Mouse (Mus musculus): ENCODE results near the gene Hvcn1. TPM values are rescaled to one million over a fixed set of nuclear protein-coding genes. Genes with fewer than 3 reads are reported as not detected.

Gene Hvcn1
- polyA plus RNA-seq, 1 experiment from 2014 or later: 5.6 TPM

DNA sequence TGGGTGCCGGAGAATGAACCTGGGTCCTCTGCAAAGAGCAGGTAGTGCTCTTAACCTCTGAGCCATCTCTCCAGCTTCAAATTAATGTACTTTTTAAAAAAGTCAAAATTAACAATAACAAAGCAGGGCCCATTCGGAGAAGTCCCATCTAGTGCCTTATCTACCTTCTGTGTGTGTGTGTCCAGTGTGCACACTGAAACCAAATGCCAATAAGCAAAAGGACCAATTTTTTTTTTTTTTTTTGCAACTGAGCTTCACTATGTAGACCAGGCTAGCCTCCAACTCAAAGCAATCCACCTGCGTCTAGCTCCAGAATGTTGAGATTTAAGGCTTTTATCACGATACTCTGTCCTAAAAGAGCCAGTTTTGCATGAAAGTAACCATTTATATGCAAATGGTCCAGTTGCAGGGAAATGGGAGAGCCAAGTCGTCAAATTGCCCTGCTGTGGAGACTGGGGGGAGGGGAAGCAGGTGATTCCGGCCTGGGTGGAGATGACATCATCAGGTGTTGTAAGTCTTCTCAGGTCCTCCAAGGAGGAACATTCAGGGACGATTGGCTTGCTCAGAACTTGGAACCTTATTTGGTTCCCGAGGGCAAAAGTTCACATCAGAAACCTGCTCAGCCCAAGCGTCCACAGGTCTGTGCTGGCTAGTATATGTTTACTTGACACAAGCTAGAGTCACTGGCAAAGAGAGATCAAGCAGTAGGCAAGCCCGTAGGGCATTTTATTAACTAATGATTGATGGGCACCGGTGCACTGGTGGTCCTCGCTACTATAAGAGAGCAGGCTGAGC, 15.1 kb upstream of the Hvcn1 start:
- WGBS: 62% methylated on average over 12 of the region's 12 CpGs
- Histone ChIP-seq H3K9ac (ENCODE audit: low read depth, low read length) (no peak overlapping the region), H3K27ac (ENCODE audit: low read length) (no peak overlapping the region), H3K4me3 (ENCODE audit: low read length) (no peak overlapping the region), H3K27me3 (replicated peaks; ENCODE audit: control insufficient read depth, insufficient read depth, low read length) (no peaks in the 10 kb centered on the region), H3K4me1 (ENCODE audit: control insufficient read depth, insufficient read depth, low read length) (no peaks in the 10 kb centered on the region), H3K36me3 (ENCODE audit: control insufficient read depth, insufficient read depth, low read length) (no peaks in the 10 kb centered on the region), H3K9me3 (ENCODE audit: control insufficient read depth, low read length) (no peaks in the 10 kb centered on the region), H3K4me2 (ENCODE audit: low read depth, low read length) (no peak overlapping the region)
- no peak for ATAC-seq

DNA sequence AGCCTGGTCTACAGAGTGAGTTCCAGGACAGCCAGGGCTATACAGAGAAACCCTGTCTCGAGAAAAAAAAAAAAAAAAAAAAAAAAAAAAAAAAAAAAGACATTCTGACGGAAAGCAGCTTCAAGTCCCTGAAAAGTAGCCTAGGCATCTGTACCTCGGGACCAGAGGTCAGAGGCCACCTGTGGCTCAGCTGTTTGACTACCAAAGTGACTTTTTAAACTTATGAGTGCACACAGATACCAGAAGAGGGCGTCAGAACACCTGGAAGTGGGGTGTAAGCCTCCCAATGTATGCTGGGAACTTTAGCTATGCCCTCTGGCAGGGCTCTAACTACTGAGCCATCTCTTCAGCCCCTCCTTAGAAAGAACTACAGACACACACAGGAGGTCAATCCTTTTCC, 14.3 kb upstream of the Hvcn1 start:
- Histone ChIP-seq H3K4me2 (ENCODE audit: low read depth, low read length) (no peak overlapping the region), H3K36me3 (ENCODE audit: control insufficient read depth, insufficient read depth, low read length) (no peaks in the 10 kb centered on the region), H3K4me1 (ENCODE audit: control insufficient read depth, insufficient read depth, low read length) (no peaks in the 10 kb centered on the region), H3K9ac (ENCODE audit: low read depth, low read length) (no peak overlapping the region), H3K4me3 (ENCODE audit: low read length) (no peak overlapping the region), H3K9me3 (ENCODE audit: control insufficient read depth, low read length) (no peaks in the 10 kb centered on the region), H3K27ac (ENCODE audit: low read length) (no peak overlapping the region), H3K27me3 (replicated peaks; ENCODE audit: control insufficient read depth, insufficient read depth, low read length) (no peaks in the 10 kb centered on the region)
- 43% methylated on average over 3 of the region's 4 CpGs for WGBS
- no peak for ATAC-seq

GRCm38 (mm10) chr5:122200872-122201271, 5.7 kb upstream of the Hvcn1 start:
- Histone ChIP-seq H3K4me3 (ENCODE audit: low read length) (no peak overlapping the region), H3K4me2 (ENCODE audit: low read depth, low read length) (no peak overlapping the region), H3K27ac (ENCODE audit: low read length) (no peak overlapping the region), H3K27me3 (replicated peaks; ENCODE audit: control insufficient read depth, insufficient read depth, low read length) (no peaks in the 10 kb centered on the region), H3K4me1 (ENCODE audit: control insufficient read depth, insufficient read depth, low read length) (no peaks in the 10 kb centered on the region), H3K9ac (ENCODE audit: low read depth, low read length) (no peak overlapping the region), H3K9me3 (ENCODE audit: control insufficient read depth, low read length) (no peaks in the 10 kb centered on the region), H3K36me3 (ENCODE audit: control insufficient read depth, insufficient read depth, low read length) (no peaks in the 10 kb centered on the region)
- 89% methylated on average over 4 of the region's 4 CpGs for WGBS
- no peak for ATAC-seq

DNA sequence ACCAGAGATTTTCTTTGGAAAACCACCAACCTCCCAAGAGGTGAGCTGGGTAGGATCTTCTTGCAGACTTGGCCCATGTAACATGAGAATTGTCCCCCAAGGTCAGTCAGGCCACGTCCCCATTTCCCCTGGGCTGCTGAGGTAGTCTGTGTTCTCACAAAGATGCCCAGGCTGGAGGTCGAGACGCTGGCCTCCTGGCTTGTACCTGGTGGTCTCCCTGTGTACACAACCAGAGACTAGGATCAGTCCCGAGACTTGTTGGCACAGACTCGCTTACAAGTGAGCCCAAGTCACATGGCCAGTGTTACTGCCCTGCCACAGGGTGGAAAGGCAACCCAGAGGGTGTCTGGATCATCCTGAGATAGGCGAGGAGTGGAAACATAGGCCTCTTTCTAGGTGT, 4.7 kb upstream of the Hvcn1 start:
- Histone ChIP-seq H3K9ac (ENCODE audit: low read depth, low read length) (no peak overlapping the region), H3K4me2 (ENCODE audit: low read depth, low read length) (no peak overlapping the region), H3K9me3 (ENCODE audit: control insufficient read depth, low read length) (no peaks in the 10 kb centered on the region), H3K27me3 (replicated peaks; ENCODE audit: control insufficient read depth, insufficient read depth, low read length) (no peaks in the 10 kb centered on the region), H3K27ac (ENCODE audit: low read length) (no peak overlapping the region), H3K4me1 (ENCODE audit: control insufficient read depth, insufficient read depth, low read length) (no peaks in the 10 kb centered on the region), H3K36me3 (ENCODE audit: control insufficient read depth, insufficient read depth, low read length) (no peaks in the 10 kb centered on the region), H3K4me3 (ENCODE audit: low read length) (no peak overlapping the region)
- 88% methylated on average over 6 of the region's 6 CpGs for WGBS
- ATAC-seq: no peak

DNA sequence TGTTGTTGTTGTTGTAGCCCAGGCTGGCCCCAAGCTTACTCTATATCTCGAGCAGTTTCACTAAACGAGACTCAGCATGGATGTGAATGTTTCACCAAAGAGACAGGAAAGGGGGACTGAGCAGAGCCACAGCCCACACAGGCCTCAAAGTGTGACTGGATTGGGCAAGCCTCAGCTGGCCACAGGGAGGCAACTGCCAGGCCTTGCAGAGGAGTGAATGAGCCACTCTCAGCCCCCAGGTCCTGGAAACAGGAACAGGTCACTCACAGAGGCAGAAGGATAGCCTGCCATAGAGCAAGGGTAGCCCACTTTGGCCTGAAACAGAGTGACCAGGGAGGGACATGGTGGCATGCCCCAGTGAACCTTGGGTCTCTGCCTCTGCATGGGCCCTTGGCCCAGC, 2.4 kb upstream of the Hvcn1 start:
- WGBS: 72% methylated on average over 2 of the region's 2 CpGs
- Histone ChIP-seq H3K27ac (ENCODE audit: low read length) (no peak overlapping the region), H3K36me3 (ENCODE audit: control insufficient read depth, insufficient read depth, low read length) (no peaks in the 10 kb centered on the region), H3K9ac (ENCODE audit: low read depth, low read length) (no peak overlapping the region), H3K4me3 (ENCODE audit: low read length) (no peak overlapping the region), H3K9me3 (ENCODE audit: control insufficient read depth, low read length) (no peaks in the 10 kb centered on the region), H3K27me3 (replicated peaks; ENCODE audit: control insufficient read depth, insufficient read depth, low read length) (no peaks in the 10 kb centered on the region), H3K4me2 (ENCODE audit: low read depth, low read length) (no peak overlapping the region), H3K4me1 (ENCODE audit: control insufficient read depth, insufficient read depth, low read length) (peaks cover 4% of the 10 kb centered on the region; the same call in 1 of the 2 replicates)
- ATAC-seq: no peak

DNA sequence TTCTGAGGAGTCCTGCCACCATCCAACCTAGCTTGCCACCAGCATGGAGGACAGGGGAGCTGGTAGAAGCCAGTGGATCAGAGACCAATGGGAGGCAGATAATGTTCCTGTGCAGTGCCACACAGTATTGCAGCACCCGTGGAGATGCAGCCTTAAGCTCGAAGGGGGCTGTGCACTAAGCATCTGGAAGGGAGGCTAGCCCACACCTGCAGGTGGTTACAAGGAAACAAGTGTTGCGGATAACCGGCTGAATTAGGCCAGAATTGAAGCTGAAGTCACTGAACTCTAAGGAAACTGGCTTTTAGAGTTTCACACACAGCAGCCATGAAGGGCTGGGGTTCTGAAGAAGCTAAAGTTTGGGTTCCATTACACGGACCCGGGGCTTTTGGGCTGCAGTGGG, 2.3 kb downstream of the Hvcn1 start:
- no peaks in the 10 kb centered on the region for H3K36me3 ChIP-seq (ENCODE audit: control insufficient read depth, insufficient read depth, low read length)
- H3K27me3 ChIP-seq (replicated peaks; ENCODE audit: control insufficient read depth, insufficient read depth, low read length): no peaks in the 10 kb centered on the region
- 0 out of 2 replicates have a peak overlapping the region, but pooled peaks have one; percentile 71 for H3K9ac ChIP-seq (ENCODE audit: low read depth, low read length)
- H3K27ac ChIP-seq (ENCODE audit: low read length): no peak overlapping the region
- no peak overlapping the region for H3K4me3 ChIP-seq (ENCODE audit: low read length)
- peaks cover 13% of the 10 kb centered on the region for H3K4me1 ChIP-seq (ENCODE audit: control insufficient read depth, insufficient read depth, low read length)
- no peaks in the 10 kb centered on the region for H3K9me3 ChIP-seq (ENCODE audit: control insufficient read depth, low read length)
- WGBS: 60% methylated on average over 6 of the region's 6 CpGs
- no peak for ATAC-seq
- peak overlapping the region; percentile 63; the same call in 1 of the 2 replicates for H3K4me2 ChIP-seq (ENCODE audit: low read depth, low read length)

DNA sequence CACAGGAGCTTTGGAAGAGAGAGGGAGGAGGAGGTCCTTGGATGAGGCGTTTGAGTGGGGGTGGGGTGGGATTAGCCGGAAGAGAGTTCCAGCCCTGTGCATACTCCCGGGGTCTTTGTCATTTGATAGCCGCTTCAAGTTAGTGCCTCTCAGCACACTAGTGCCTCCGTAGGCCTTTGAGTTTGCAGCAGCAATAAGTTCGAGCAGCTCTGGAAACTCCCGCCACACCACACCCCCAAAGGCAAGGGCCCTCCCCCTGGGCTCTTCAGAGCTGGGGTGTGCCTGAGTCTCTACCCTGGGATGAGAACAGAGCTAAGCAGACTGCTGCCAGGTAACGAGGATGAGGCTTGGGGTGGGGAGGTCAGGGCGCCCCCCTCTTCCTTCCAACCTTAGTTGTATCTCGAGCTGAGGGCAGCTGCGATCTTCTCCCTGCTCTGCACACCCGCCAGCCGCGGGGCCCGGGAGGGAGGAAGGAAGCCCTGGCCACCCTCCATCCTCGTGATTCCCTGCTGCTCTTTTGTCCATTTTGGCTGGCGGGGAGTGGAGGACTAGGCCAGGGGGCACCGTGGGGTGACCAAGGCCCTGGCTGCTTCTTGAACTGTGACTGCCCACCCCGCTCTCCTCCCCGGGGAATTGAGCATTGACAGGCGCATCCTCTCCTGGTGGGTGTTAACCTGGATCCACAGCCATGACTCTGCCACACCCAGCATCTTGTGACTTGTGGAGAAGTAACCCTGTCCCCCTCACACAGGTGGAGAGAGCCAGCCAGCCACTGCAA, 3.2 kb downstream of the Hvcn1 start:
- Histone ChIP-seq H3K27ac (ENCODE audit: low read length) (0 out of 2 replicates have a peak overlapping the region, but pooled peaks have one; percentile 29), H3K27me3 (replicated peaks; ENCODE audit: control insufficient read depth, insufficient read depth, low read length) (no peaks in the 10 kb centered on the region), H3K9ac (ENCODE audit: low read depth, low read length) (peak overlapping the region; percentile 71), H3K4me1 (ENCODE audit: control insufficient read depth, insufficient read depth, low read length) (peaks cover 13% of the 10 kb centered on the region), H3K4me2 (ENCODE audit: low read depth, low read length) (peak overlapping the region; percentile 63), H3K9me3 (ENCODE audit: control insufficient read depth, low read length) (no peaks in the 10 kb centered on the region), H3K4me3 (ENCODE audit: low read length) (peak overlapping the region; percentile 47), H3K36me3 (ENCODE audit: control insufficient read depth, insufficient read depth, low read length) (no peaks in the 10 kb centered on the region)
- ATAC-seq: peak; percentile 79
- 4% methylated on average over 18 of the region's 21 CpGs for WGBS

- Histone ChIP-seq H3K9ac (ENCODE audit: low read depth, low read length) (no peak overlapping the region), H3K9me3 (ENCODE audit: control insufficient read depth, low read length) (no peaks in the 10 kb centered on the region), H3K27me3 (replicated peaks; ENCODE audit: control insufficient read depth, insufficient read depth, low read length) (no peaks in the 10 kb centered on the region), H3K4me1 (ENCODE audit: control insufficient read depth, insufficient read depth, low read length) (peaks cover 13% of the 10 kb centered on the region), H3K4me3 (ENCODE audit: low read length) (no peak overlapping the region), H3K36me3 (ENCODE audit: control insufficient read depth, insufficient read depth, low read length) (no peaks in the 10 kb centered on the region), H3K27ac (ENCODE audit: low read length) (no peak overlapping the region), H3K4me2 (ENCODE audit: low read depth, low read length) (no peak overlapping the region)
- ATAC-seq: no peak
- 93% methylated on average over 8 of the region's 8 CpGs for WGBS
Measured at GRCm38 (mm10) chr5:122210890-122211289, 4.3 kb downstream of the Hvcn1 start.

GRCm38 (mm10) chr5:122212125-122212524, 5.5 kb downstream of the Hvcn1 start:
- Histone ChIP-seq H3K36me3 (ENCODE audit: control insufficient read depth, insufficient read depth, low read length) (no peaks in the 10 kb centered on the region), H3K9me3 (ENCODE audit: control insufficient read depth, low read length) (no peaks in the 10 kb centered on the region), H3K9ac (ENCODE audit: low read depth, low read length) (no peak overlapping the region), H3K4me3 (ENCODE audit: low read length) (no peak overlapping the region), H3K4me1 (ENCODE audit: control insufficient read depth, insufficient read depth, low read length) (peaks cover 13% of the 10 kb centered on the region), H3K27ac (ENCODE audit: low read length) (no peak overlapping the region), H3K4me2 (ENCODE audit: low read depth, low read length) (no peak overlapping the region), H3K27me3 (replicated peaks; ENCODE audit: control insufficient read depth, insufficient read depth, low read length) (no peaks in the 10 kb centered on the region)
- no peak for ATAC-seq
- WGBS: 79% methylated on average over 8 of the region's 8 CpGs
